Mouse (Mus musculus): ENCODE data around the gene Olfr1231. TPM values are rescaled to one million over a fixed set of nuclear protein-coding genes. Genes with fewer than 3 reads are reported as not detected.

Olfr1231 gene
- not detected in 2 replicates for polyA plus RNA-seq (2015; fragmentation: Nextera tagmentation; extraction: Ambion mirVana)

- no peak for DNase-seq (ENCODE audit: low spot score)
Measured at GRCm38 (mm10) chr2:89306974-89307373, at the start of gene Olfr1231. Gene Olfr1231 (minus strand): TSS chr2:89307074.

- no peak for DNase-seq (ENCODE audit: low spot score)
Measured at GRCm38 (mm10) chr2:89342298-89342697, 35.4 kb upstream of the Olfr1231 start, which contains the start of gene Olfr1233. Gene Olfr1233 (minus strand): TSS chr2:89342398.

- no peak for DNase-seq (ENCODE audit: low spot score)
Measured at GRCm38 (mm10) chr2:89329575-89329974, 22.7 kb upstream of the Olfr1231 start, which contains the start of gene Olfr1232. Gene Olfr1232 (minus strand): TSS chr2:89329675.

- no peak for DNase-seq (ENCODE audit: low spot score)
Measured at GRCm38 (mm10) chr2:89297168-89297567, 9.7 kb downstream of the Olfr1231 start, which contains the start of gene Olfr1230. Gene Olfr1230 (minus strand): TSS chr2:89297268.

GRCm38 (mm10) chr2:89287914-89288313 is 19.0 kb downstream of the Olfr1231 start, which contains the start of gene Olfr1229:
Gene Olfr1229 (minus strand): TSS chr2:89288014.
- no peak for DNase-seq (ENCODE audit: low spot score)

GRCm38 (mm10) chr2:89253962-89254361 is 52.9 kb downstream of the Olfr1231 start, which contains the start of gene Olfr1228:
Gene Olfr1228 (minus strand): TSS chr2:89254062.
- no peak for DNase-seq (ENCODE audit: low spot score)

Other genes with a start within 250 kb of the Olfr1231 start
- gene Olfr1218, start 245.9 kb downstream of the Olfr1231 start, polyA plus RNA-seq (2015; fragmentation: Nextera tagmentation; extraction: Ambion mirVana): not detected in 2 replicates
- not detected in 2 replicates for gene Olfr1219, start 223.6 kb downstream of the Olfr1231 start, polyA plus RNA-seq (2015; fragmentation: Nextera tagmentation; extraction: Ambion mirVana)
- not detected in 2 replicates for gene Olfr1220, start 200.2 kb downstream of the Olfr1231 start, polyA plus RNA-seq (2015; fragmentation: Nextera tagmentation; extraction: Ambion mirVana)
- not detected in 2 replicates for gene Olfr1221, start 189.8 kb downstream of the Olfr1231 start, polyA plus RNA-seq (2015; fragmentation: Nextera tagmentation; extraction: Ambion mirVana)
- gene Olfr1222, start 174.0 kb downstream of the Olfr1231 start, polyA plus RNA-seq (2015; fragmentation: Nextera tagmentation; extraction: Ambion mirVana): not detected in 2 replicates
- gene Olfr1223, start 155.5 kb downstream of the Olfr1231 start, polyA plus RNA-seq (2015; fragmentation: Nextera tagmentation; extraction: Ambion mirVana): not detected in 2 replicates
- gene Olfr1224-ps1, start 143.0 kb downstream of the Olfr1231 start, polyA plus RNA-seq (2015; fragmentation: Nextera tagmentation; extraction: Ambion mirVana): not detected in 2 replicates
- gene Olfr1225, start 132.4 kb downstream of the Olfr1231 start, polyA plus RNA-seq (2015; fragmentation: Nextera tagmentation; extraction: Ambion mirVana): not detected in 2 replicates
- not detected in 2 replicates for gene Olfr1226, start 107.0 kb downstream of the Olfr1231 start, polyA plus RNA-seq (2015; fragmentation: Nextera tagmentation; extraction: Ambion mirVana)
- not detected in 2 replicates for gene Olfr1228, start 53.0 kb downstream of the Olfr1231 start, polyA plus RNA-seq (2015; fragmentation: Nextera tagmentation; extraction: Ambion mirVana)
- gene Olfr1229, start 19.1 kb downstream of the Olfr1231 start, polyA plus RNA-seq (2015; fragmentation: Nextera tagmentation; extraction: Ambion mirVana): not detected in 2 replicates
- gene Olfr1230, start 9.8 kb downstream of the Olfr1231 start, polyA plus RNA-seq (2015; fragmentation: Nextera tagmentation; extraction: Ambion mirVana): not detected in 2 replicates
- gene Olfr1232, start 22.6 kb upstream of the Olfr1231 start, polyA plus RNA-seq (2015; fragmentation: Nextera tagmentation; extraction: Ambion mirVana): not detected in 2 replicates
- gene Olfr1233, start 35.3 kb upstream of the Olfr1231 start, polyA plus RNA-seq (2015; fragmentation: Nextera tagmentation; extraction: Ambion mirVana): not detected in 2 replicates
- not detected in 2 replicates for gene Olfr1234, start 57.8 kb upstream of the Olfr1231 start, polyA plus RNA-seq (2015; fragmentation: Nextera tagmentation; extraction: Ambion mirVana)
- gene Olfr1238, start 102.6 kb upstream of the Olfr1231 start, polyA plus RNA-seq (2015; fragmentation: Nextera tagmentation; extraction: Ambion mirVana): not detected in 2 replicates
- not detected in 2 replicates for gene Olfr1239, start 113.3 kb upstream of the Olfr1231 start, polyA plus RNA-seq (2015; fragmentation: Nextera tagmentation; extraction: Ambion mirVana)
- gene Olfr1240, start 135.9 kb upstream of the Olfr1231 start, polyA plus RNA-seq (2015; fragmentation: Nextera tagmentation; extraction: Ambion mirVana): not detected in 2 replicates
- gene Olfr1241, start 180.1 kb upstream of the Olfr1231 start, polyA plus RNA-seq (2015; fragmentation: Nextera tagmentation; extraction: Ambion mirVana): not detected in 2 replicates
- gene Olfr1242, start 191.3 kb upstream of the Olfr1231 start, polyA plus RNA-seq (2015; fragmentation: Nextera tagmentation; extraction: Ambion mirVana): not detected in 2 replicates
- not detected in 2 replicates for gene Olfr1243, start 224.4 kb upstream of the Olfr1231 start, polyA plus RNA-seq (2015; fragmentation: Nextera tagmentation; extraction: Ambion mirVana)

Data from thymus, postnatal 0 days (tissue).